Mouse (Mus musculus) heart, embryonic 16.5 days (tissue): ENCODE results near the gene Wnt10b. TPM values are rescaled to one million over a fixed set of nuclear protein-coding genes. Genes with fewer than 3 reads are reported as not detected.

Experiments used
- polyA plus RNA-seq: library from polyadenylated mRNA; unstranded; fragments of >200 nt; fragmentation: Nextera tagmentation; extraction: Ambion mirVana; gene quantifications from 2 replicates; pipeline ENCODE4 v1.2.1, GENCODE M21; 2015

Wnt10b gene
- polyA plus RNA-seq, 1 experiment from 2014 or later: 0.28 TPM

Other genes with a start within 250 kb of the Wnt10b start
- gene Kansl2, start 243.9 kb downstream of the Wnt10b start, polyA plus RNA-seq: 77.7 and 79.2 TPM in 2 replicates
- gene Ccnt1, start 207.2 kb downstream of the Wnt10b start, polyA plus RNA-seq: 36.4 and 41.2 TPM in 2 replicates
- gene 4930415O20Rik, start 207.1 kb downstream of the Wnt10b start, polyA plus RNA-seq: 0.64 TPM in 1 of 2 replicates, not detected in the other
- gene Adcy6, start 168.1 kb downstream of the Wnt10b start, polyA plus RNA-seq: 39.0 and 47.1 TPM in 2 replicates
- gene Cacnb3, start 147.3 kb downstream of the Wnt10b start, polyA plus RNA-seq: 8.2 and 10.5 TPM in 2 replicates
- gene Ddx23, start 115.3 kb downstream of the Wnt10b start, polyA plus RNA-seq: 15.2 and 18.3 TPM in 2 replicates
- gene Rnd1, start 100.7 kb downstream of the Wnt10b start, polyA plus RNA-seq: 1.1 and 1.7 TPM in 2 replicates
- 0.97 and 1.0 TPM in 2 replicates for gene Ccdc65, start 69.9 kb downstream of the Wnt10b start, polyA plus RNA-seq
- gene Fkbp11, start 50.0 kb downstream of the Wnt10b start, polyA plus RNA-seq: 23.0 and 27.7 TPM in 2 replicates
- 35.8 and 36.4 TPM in 2 replicates for gene Arf3, start 14.9 kb downstream of the Wnt10b start, polyA plus RNA-seq
- gene Wnt1, start 11.7 kb upstream of the Wnt10b start, polyA plus RNA-seq: not detected in 2 replicates
- 0.32 and 0.35 TPM in 2 replicates for gene Ddn, start 31.3 kb upstream of the Wnt10b start, polyA plus RNA-seq
- gene Prkag1, start 53.4 kb upstream of the Wnt10b start, polyA plus RNA-seq: 111 and 112 TPM in 2 replicates
- gene Kmt2d, start 93.1 kb upstream of the Wnt10b start, polyA plus RNA-seq: 8.5 and 8.6 TPM in 2 replicates
- gene Rhebl1, start 116.4 kb upstream of the Wnt10b start, polyA plus RNA-seq: 5.6 and 7.3 TPM in 2 replicates
- gene Dhh, start 120.4 kb upstream of the Wnt10b start, polyA plus RNA-seq: 2.0 and 2.5 TPM in 2 replicates
- gene Lmbr1l, start 140.1 kb upstream of the Wnt10b start, polyA plus RNA-seq: 13.3 and 13.9 TPM in 2 replicates
- 1,504 and 1,594 TPM in 2 replicates for gene Tuba1b, start 156.4 kb upstream of the Wnt10b start, polyA plus RNA-seq
- not detected in 2 replicates for gene Gm49450, start 175.4 kb upstream of the Wnt10b start, polyA plus RNA-seq
- gene Tuba1a, start 175.6 kb upstream of the Wnt10b start, polyA plus RNA-seq: 727 and 789 TPM in 2 replicates